Mouse (Mus musculus) retina, postnatal 1 day (tissue): ENCODE results near the gene 1700021F05Rik.
"Not testable (repeated sequence)": the region's sequence is repeated elsewhere in the genome, so short reads cannot be mapped to it uniquely, and the experiment has no call there.

Experiments
- DNase-seq: peaks from one replicate; pipeline ENCODE4 v3.0.0-alpha.2; 2012

1700021F05Rik gene

DNA sequence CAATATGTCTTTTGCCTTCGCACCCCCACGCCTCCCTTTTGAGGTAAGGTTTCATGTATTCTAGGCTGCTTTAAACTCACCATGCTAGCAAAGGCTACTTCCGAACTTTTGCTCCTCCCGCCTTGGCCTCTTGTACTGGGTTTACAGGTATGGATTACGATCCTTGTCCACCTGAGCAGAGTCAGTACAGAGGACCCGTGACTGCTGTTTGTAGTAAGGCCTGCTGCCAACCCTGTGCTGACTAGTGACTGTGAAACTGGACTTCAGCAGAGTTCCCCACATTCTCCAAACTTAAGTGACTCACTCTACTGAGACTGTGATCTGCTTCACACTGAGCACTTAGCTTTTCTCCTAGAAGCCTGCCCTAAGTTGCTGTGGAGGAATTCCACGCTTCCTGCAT, 3.1 kb downstream of the 1700021F05Rik start:
- no peak for DNase-seq

- DNase-seq, result no peak
Measured at GRCm38 (mm10) chr10:43534382-43534781, 6.4 kb downstream of the 1700021F05Rik start.

DNA sequence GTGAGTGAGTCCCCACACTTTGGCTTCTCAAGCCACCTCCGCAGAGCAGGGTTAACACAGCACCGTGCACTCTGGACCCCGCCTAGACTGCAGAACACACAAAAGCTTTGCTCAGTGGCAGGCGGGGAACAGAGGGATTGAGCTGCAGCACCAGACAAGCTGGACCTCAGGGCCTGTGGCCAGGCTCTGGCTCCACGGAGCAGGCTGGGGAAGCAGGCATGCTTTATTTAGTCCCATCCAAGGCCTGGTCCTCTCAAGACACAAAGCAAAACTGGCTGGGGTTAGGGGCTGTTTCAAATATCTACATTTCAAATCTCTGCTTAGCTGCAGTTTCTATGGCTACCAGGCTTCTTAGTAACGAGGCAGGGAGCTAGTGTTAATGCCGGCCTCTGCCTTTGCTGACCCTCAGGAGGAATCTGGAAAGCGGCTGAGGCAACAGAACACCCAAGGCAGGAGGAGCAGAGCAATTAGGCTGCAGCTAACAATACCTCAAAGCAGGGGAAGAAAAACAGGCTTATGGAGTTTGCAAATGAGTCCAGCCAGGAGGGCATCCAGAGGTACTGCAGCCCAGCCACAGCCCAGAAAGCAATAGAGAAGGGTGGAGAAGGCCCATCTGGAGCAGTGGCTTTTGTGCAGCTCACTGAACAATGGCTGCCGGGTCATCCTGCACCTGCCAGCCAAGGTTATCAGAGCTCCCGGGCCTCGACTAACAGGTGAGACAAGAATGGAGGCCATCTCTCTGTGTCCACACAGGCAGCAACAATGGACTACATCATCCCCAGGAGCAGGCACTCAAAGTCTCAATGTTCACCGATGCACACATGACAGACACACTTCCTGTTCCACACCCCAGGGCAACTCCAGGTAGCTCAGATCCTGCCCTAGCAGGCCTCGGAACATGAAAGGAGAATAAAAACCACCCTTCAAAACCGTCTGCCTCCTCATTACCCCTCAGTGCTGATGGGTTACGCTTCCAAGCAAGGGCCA, 13.2 kb downstream of the 1700021F05Rik start:
- peak; percentile 61 for DNase-seq

DNA sequence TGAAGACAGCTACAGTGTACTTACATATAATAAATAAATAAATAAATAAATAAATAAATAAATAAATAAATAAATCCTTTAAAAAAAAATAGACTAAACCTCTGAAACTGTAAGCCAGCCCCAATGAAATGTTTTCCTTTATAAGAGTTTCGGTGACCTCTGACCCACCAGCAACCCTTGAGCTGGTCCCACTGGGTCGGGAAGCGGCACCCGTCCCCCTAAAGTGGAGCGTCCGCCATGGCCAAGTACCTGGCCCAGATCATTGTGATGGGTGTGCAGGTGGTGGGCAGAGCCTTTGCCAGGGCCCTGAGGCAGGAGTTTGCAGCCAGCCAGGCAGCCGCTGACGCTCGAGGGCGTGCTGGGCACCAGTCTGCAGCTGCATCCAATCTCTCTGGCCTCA, 16.9 kb downstream of the 1700021F05Rik start, which contains the start of gene Gm9803:
Gene Gm9803, plus strand, starts transcription at position 154 of the 400 bp plus-strand sequence.
- DNase-seq, result not testable (repeated sequence)

DNA sequence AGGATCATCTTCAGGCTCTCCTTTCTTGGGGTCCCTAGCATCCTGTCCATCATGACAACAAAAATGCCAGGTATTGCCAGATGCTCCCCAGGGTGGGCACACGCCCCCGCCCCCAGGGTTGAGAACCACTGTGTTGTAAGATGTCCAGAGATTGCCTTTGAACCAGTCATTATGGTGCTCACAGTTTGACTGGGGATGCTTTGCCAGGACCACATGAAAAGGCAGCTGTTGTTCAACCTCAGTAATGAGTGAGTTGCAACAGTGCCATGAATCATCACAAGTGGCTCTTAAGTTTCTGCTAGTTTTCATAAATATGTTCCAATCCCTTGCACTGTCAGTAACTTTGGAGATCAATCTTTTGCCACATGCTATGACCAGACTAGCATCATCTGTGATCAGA, 20.8 kb downstream of the 1700021F05Rik start:
- no peak for DNase-seq

DNA sequence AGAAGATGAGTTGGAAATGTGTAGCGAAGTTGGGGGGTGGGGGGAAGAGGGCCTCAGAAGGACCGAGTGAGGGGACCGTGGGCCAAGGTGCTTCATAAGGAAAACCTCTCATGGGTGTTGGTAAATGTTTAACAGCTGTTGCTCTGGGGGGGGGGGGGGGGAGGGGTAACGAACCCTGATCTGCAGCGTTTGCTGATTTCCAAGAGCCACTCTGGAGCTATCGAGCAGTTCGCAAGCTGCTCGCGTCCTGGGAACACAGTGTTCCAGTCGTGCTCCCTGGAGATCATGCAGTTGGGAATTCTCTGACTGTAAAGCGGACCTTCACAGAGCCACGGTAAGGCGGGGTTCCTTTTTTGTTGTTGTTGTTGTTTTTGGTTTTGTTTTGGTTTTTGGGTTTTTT, 22.4 kb downstream of the 1700021F05Rik start:
- DNase-seq, result no peak

DNA sequence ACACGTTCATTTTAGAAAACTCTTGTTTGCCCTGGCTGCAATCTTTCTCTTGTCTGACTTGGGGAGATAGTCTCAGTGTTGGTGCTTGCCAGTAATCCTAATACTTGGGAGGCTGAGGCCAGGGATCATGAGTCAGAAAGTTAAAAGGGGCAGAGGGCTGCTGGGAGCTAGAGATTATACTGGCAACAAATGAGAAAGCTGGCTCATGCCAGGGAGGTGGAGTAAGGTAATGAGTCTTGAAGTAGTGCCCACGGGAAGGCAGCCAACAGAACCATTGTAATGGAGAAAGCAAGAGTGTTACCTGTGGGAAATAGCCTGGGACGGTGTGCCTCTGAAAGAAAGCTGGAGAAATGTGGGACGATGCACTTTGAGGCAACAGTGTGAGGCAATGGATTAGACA, 23.0 kb downstream of the 1700021F05Rik start:
- no peak for DNase-seq

DNA sequence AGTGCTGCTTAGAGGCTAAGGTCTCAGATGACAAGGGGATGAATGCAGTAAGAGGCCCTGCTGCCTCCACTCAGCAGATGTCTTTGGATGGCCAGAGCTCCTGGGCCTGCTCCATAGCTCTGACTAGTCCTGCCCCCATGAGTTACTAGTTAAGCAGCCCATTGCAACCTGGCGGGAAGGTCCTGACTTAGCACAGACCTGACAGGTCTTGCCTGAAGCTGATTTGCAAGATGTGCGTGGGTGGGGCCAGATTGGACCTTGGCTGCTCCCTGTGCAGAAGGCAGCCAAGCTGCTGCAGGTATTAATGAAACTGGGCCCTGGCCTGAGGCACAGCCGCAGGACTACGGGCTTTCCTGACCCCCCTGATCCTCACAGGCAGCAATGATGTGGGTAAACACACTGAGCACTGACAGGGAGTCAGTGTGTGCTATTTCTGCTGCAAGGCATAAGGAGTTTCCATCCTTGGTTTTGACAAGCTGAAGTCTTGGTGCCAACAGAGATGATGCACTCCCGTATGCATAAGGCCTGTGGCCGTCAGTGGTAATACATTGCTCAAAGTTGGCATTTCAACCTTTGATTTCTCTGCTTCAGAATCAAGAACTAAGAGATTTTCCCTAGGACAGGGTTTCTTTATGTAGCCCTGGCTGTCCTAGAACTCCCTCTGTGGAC, 23.7 kb downstream of the 1700021F05Rik start:
- peak; percentile 11 for DNase-seq

DNA sequence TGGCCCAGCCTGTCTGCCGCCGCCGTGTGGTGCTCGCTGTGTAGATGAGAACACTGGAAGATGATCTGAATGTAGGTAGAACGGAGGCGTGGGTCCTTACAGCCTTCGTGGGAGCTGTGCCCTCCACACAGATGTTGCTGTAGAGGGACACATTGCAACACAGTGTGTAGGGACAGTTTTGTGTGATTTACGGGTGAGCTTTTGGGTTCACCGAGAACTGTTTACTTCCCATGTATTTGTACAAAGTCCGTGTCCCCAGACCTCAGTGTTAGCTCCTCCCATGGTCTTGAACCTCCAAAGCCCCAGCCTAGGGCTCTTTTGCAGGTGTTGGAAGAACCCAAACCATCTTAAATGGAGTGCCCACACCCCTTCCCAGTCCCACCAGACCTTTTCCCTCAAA, 27.8 kb downstream of the 1700021F05Rik start:
- DNase-seq, result no peak

GRCm38 (mm10) chr10:43509228-43509627, 31.6 kb downstream of the 1700021F05Rik start:
- no peak for DNase-seq

DNA sequence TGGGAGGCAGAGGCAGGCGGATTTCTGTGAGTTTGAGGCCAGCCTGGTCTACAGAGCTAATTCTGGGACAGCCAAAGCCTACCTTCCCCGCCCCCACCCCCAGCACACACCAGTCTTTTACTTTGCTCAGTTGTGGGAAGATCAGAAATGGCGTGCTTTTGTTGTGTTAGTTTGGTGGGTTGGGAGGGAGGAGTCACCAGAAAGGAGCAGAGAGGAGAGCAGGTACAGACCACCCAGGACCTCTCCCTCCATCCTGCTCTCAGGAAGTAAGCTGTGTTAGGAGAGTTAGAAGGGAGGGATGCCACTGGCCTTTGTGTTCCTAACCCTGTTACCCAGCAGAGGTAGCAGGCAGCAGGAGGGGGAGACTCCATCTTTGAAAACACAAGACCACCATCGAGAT, 33.7 kb downstream of the 1700021F05Rik start:
- DNase-seq, result no peak

GRCm38 (mm10) chr10:43504291-43504690, 36.5 kb downstream of the 1700021F05Rik start:
- no peak for DNase-seq

- DNase-seq, result no peak
Measured at GRCm38 (mm10) chr10:43502599-43502998, 38.2 kb downstream of the 1700021F05Rik start.

- DNase-seq, result no peak
Measured at GRCm38 (mm10) chr10:43490846-43491245, 49.9 kb downstream of the 1700021F05Rik start.

GRCm38 (mm10) chr10:43490034-43490433, 50.8 kb downstream of the 1700021F05Rik start:
- DNase-seq, result no peak

GRCm38 (mm10) chr10:43489550-43489949, 51.2 kb downstream of the 1700021F05Rik start:
- DNase-seq, result no peak

- DNase-seq, result no peak
Measured at GRCm38 (mm10) chr10:43489139-43489538, 51.7 kb downstream of the 1700021F05Rik start.

DNA sequence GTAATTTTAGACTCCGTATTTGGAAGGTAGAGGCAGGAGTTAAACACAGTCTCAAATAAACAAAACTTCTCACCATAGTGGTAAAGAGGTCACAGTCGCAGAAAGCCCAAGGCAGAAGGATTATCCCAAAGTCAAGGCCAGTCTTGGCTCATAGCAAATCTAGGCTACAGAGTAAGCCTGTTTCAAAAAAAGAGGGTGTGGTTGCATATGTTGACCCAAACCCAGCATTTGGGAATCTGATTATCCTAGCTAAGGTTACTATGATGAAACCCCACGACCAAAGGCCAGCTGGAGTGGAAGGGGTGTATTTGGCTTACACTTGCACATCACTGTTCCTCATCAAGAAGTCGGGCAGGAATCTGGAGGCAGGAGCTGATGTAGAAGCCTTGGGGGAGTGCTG, 52.5 kb downstream of the 1700021F05Rik start:
- no peak for DNase-seq

DNA sequence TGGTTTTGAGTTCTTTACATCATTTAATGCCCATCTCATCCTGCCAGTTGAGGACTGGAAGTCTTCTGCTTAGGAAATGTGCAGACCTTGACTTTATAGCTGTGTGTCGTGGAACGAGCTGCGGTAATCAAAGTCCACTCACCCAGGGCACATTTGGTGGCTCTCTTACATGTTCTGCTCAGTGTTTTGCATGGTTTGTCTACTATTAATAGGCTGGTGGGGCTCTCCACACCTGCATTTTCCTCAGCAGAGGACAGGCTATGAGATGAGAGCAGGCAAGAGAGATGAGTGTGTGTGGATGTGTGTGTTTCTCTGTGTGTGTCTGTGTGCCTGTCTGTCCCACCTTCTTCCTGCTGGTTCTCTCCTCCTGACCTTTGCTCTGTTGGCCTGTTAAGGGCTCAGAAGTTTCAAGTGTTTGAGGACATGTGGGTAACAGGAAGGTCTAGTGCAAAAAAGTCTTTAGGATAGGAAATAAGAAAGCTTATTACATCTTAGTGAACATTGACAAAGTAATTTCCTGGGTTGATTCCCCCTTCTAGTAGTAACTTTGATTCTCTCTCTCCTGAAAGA, 53.3 kb downstream of the 1700021F05Rik start:
- DNase-seq, result no peak

DNA sequence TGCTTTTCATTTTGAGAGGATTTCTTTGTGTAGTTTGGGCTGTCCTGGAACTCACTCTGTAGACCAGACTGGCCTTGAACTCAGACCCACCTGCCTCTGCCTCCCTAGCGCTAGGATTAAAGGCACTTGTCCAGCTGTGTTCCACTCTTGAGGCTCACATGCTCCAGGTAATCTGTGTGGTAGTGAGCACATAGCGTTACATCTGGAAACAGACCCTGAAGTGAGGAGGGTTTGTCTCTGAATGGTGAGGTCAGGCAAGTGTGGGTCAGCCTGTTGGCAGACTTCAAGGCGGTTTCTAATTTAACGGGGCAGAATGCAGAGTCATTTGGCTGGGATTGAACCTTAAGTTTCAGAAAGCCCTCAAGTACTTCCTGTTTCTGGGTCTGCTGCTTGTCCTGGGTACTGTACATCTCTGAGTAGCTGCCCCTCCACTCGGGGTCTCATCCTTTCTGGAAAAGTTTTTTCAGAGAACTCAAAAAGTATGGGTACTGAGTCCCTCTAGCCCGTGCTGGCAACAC, 55.0 kb downstream of the 1700021F05Rik start:
- DNase-seq, result no peak

DNA sequence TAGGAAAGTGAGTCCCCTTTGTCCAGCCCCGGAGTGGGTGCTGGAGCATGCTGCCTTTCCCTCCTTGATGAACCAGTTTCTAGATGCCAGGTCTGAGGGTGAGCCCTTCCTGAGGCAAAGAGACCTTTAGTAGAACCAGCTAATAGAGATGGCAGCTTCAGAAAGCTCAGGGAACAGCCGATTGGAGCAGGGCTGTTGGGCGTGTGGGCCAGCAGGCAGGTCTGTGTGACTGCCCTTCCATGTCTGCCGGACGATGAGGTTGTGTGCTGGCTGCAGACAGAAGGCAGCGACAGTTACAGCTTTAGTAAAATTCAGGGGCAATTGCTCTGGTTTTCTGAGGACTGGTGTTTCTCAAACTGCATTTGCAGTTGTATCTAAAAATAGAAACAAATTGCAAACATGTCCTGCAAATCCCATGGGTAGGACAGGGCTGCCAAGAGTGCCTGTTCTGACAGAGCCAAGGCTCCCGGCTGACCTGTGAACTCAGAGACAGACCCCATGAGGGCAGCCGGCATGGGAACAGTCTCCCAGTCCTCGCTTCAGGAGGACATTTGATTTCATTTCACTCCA, 57.3 kb downstream of the 1700021F05Rik start:
- no peak for DNase-seq

DNA sequence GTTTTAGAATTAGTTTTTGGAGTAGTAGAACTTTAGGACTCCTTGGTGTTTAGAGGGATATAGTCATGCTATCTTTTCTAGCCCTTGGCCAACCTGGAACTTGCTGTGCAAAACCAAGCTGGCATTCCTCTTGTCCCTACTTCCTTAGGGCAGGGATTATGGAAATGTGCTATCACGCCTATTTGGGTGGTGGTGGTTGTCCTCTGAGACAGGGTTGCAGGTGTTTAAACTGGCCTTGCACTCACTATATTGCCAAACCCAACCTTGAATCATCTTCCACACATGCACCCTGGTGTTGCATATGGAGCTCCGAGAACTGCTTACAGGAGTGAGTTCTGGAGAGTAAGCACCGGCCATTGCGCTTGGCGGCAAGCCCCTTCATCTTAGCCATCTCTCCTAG, 58.8 kb downstream of the 1700021F05Rik start:
- DNase-seq, result no peak

DNA sequence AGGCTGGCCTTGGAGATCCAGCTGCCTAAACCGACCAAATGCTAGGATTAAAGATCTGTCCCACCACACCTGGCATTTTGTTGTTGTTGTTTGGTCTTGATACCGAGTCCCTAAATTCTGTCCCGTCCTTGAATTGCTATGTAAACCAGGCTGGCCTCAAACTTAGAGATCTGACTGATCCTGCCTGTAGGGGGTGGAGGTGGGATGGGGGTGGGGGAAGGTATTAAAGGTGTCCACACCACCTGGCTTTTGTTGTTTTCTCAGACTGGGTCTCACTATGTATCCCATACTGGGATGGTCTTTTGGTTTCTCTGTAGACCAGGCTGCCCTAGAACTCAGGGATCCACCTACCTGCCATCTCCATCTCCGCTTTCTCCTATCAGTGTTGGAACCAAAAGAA, 59.6 kb downstream of the 1700021F05Rik start:
- DNase-seq, result no peak
